Mouse (Mus musculus) forebrain, embryonic 11.5 days (tissue): ENCODE results near the gene Pacs1. TPM values are rescaled to one million over a fixed set of nuclear protein-coding genes. Genes with fewer than 3 reads are reported as not detected.

Experiments used
- ATAC-seq: fragments of 200-750 bp; cut with Nextera tagmentation; replicated peaks from 2 replicates; pipeline ENCODE4 v1.8.0; 2017; ENCODE audit warnings: moderate TSS enrichment; ENCODE audit not compliant: low FRiP score
- DNase-seq: peaks from one replicate; pipeline ENCODE4 v3.0.0-alpha.2; 2017; ENCODE audit warnings: low spot score
- H3K27ac ChIP-seq: fragments of 300-500 bp; sonication (generic); 2 replicates; pipeline ENCODE4 v1.5.1; 2014; ENCODE audit warnings: low read depth, low read length
- H3K27me3 ChIP-seq: fragments of 300-500 bp; sonication (generic); 2 replicates; pipeline ENCODE4 v1.6.1; 2014; ENCODE audit warnings: mild to moderate bottlenecking, low read length, mixed read lengths; ENCODE audit not compliant: control insufficient read depth, insufficient read depth
- H3K36me3 ChIP-seq: fragments of 300-500 bp; sonication (generic); 2 replicates; pipeline ENCODE4 v1.6.1; 2014; ENCODE audit warnings: mild to moderate bottlenecking, low read length, moderate library complexity, mixed read lengths; ENCODE audit not compliant: control insufficient read depth, insufficient read depth
- H3K4me1 ChIP-seq: fragments of 300-500 bp; sonication (generic); replicated peaks from 2 replicates; pipeline ENCODE4 v1.6.1; 2014; ENCODE audit warnings: low read length, mixed read lengths; ENCODE audit not compliant: control insufficient read depth, insufficient read depth
- H3K4me2 ChIP-seq: fragments of 300-500 bp; sonication (generic); 2 replicates; pipeline ENCODE4 v1.6.1; 2014; ENCODE audit warnings: low read depth, mild to moderate bottlenecking, low read length, moderate library complexity, mixed read lengths; ENCODE audit not compliant: severe bottlenecking
- H3K4me3 ChIP-seq: fragments of 300-500 bp; sonication (generic); 2 replicates; pipeline ENCODE4 v1.5.1; 2014; ENCODE audit warnings: low read depth, low read length
- H3K9ac ChIP-seq: fragments of 300-500 bp; sonication (generic); 2 replicates; pipeline ENCODE4 v1.6.1; 2014; ENCODE audit warnings: low read length
- H3K9me3 ChIP-seq: fragments of 300-500 bp; sonication (generic); 2 replicates; pipeline ENCODE4 v1.6.1; 2016; ENCODE audit warnings: low read length, mixed read lengths; ENCODE audit not compliant: control insufficient read depth
- WGBS: fragments of 180-500 bp; shearing (Covaris S2); extraction: QIAGEN DNeasy Blood & Tissue Kit; methylation state at CpG from one replicate; pipeline ENCODE4 v1.1.7; 2014; 5-methylcytosine and 5-hydroxymethylcytosine counted together
- polyA plus RNA-seq: library from polyadenylated mRNA; unstranded; fragments of >200 nt; fragmentation: Nextera tagmentation; extraction: Ambion mirVana; gene quantifications from 2 replicates; pipeline ENCODE4 v1.2.1, GENCODE M21; 2014

Pacs1 gene
- polyA plus RNA-seq, 1 experiment from 2014 or later, result 32.2 TPM

DNA sequence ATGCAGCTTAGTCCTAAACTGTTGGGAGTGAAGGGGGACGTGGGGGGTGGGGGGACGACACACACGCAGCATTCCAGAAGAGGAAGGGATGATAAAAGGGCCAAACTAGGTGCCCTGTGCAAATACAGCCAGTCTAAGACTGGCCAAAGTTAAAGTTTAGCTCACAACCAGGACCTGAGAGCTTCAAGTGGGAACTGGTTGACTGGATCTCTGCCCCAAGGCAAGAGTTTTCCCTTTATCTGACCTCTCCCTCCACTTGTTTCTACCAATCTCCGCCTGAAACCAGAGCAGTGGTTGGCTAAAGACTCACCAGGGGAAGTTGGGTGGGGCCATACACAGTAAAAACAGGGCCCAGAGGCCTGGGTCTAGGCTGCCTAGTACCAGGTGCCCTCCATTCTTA is 164.2 kb downstream of the Pacs1 start:
- ATAC-seq, result no peak

GRCm38 (mm10) chr19:5108271-5108575 is 164.7 kb downstream of the Pacs1 start:
- DNase-seq (no peak), ATAC-seq (no peak)
- Histone ChIP-seq H3K27me3 (no peaks in the 10 kb centered on the region), H3K27ac (no peak overlapping the region), H3K4me2 (no peak overlapping the region), H3K36me3 (peaks cover 9% of the 10 kb centered on the region; the same call in 1 of the 2 replicates), H3K4me3 (no peak overlapping the region), H3K4me1 (peaks cover 9% of the 10 kb centered on the region), H3K9me3 (no peaks in the 10 kb centered on the region), H3K9ac (no peak overlapping the region; the same call in 1 of the 2 replicates)
- 30% methylated on average over 5 of the region's 5 CpGs for WGBS

More for the DNA sequence above, 164.2 kb downstream of the Pacs1 start:
- 59% methylated on average over 4 of the region's 4 CpGs for WGBS
- H3K36me3 ChIP-seq, result peaks cover 8% of the 10 kb centered on the region; the same call in 1 of the 2 replicates
- H3K9ac ChIP-seq, result no peak overlapping the region
- no peak overlapping the region for H3K4me2 ChIP-seq
- H3K27me3 ChIP-seq, result no peaks in the 10 kb centered on the region
- H3K4me3 ChIP-seq, result no peak overlapping the region
- no peak for DNase-seq
- peaks cover 9% of the 10 kb centered on the region for H3K4me1 ChIP-seq
- H3K9me3 ChIP-seq, result no peaks in the 10 kb centered on the region
- no peak overlapping the region for H3K27ac ChIP-seq

DNA sequence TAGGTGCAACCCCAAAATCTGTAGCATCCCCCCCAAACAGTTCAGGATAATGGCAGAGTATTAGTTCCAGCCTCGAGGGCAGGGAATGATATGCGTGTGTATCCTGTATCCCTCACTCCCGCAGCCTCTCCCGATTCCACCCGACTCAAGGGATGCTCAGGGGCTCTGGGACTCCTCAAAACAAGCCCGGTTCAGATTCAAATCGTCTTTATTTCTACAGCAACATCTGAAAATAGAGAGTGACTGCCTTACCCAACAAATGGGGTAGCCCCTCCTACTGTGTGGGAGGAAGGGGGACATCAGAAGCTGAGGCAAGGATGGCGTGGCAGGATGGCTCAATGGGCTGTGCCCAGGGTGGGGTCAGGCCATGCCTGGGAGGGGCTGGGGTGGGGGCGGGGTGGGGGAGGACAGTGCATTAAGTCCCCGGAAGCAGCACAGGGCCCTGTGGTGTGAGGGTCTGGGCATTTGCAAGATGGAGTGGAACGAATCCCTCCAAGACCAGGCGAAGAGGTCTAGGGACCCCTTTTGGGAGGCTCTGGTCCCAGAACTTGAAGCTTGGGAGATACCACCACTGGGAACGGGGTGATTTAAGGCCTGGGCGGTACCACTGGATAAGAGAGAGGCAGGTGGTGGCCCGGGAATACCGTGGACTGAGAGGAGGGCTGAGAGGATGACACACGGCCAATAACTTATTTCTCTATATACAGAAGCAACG is 165.2 kb downstream of the Pacs1 start:
- H3K27me3 ChIP-seq, result no peaks in the 10 kb centered on the region
- no peak overlapping the region for H3K4me3 ChIP-seq
- H3K9ac ChIP-seq, result no peak overlapping the region; the same call in 1 of the 2 replicates
- no peak for ATAC-seq
- 79% methylated on average over 18 of the region's 18 CpGs for WGBS
- peak overlapping the region; percentile 24; the same call in 1 of the 2 replicates for H3K4me2 ChIP-seq
- H3K9me3 ChIP-seq, result no peaks in the 10 kb centered on the region
- no peak overlapping the region for H3K27ac ChIP-seq
- peaks cover 9% of the 10 kb centered on the region for H3K4me1 ChIP-seq
- peaks cover 11% of the 10 kb centered on the region; the same call in 1 of the 2 replicates for H3K36me3 ChIP-seq
- no peak for DNase-seq

DNA sequence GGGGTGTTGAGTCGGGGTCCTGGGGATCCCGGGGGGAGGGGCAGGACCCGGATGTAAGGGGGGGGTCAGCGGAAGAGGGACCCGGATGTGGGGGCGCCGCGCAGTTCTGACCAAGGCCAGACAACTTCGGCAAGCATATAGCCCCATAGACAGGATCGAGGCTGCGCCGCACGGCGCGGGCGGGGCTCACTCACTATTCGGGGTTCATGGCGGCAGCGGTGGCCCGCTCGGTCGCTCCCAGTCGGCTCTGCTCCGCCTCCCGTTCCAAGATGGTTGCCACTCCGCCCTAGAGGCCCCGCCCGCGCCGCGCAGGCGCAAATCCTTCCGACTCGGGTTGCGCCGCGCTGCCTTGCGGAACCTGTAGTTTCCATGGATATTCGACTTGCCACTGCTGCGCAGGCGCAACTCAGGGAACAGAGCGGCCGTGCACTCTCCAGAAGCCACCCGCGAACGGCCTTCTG is 166.2 kb downstream of the Pacs1 start, which contains the start of gene Rab1b:
TSS of gene Rab1b (minus strand) at position 342 of the 461 bp plus-strand sequence.
- peak within 1 kb of the TSS; percentile 87 for H3K27ac ChIP-seq
- under 1% methylated on average over 46 of the region's 46 CpGs for WGBS
- peak within 1 kb of the TSS; percentile 72 for H3K4me2 ChIP-seq
- H3K27me3 ChIP-seq, result no peaks in the 10 kb centered on the region
- H3K9me3 ChIP-seq, result no peaks in the 10 kb centered on the region
- peak within 1 kb of the TSS; percentile 91 for H3K9ac ChIP-seq
- H3K36me3 ChIP-seq, result peaks cover 12% of the 10 kb centered on the region; the same call in 1 of the 2 replicates
- DNase-seq (peak; percentile 99), ATAC-seq (peak; percentile 96)
- peaks cover 9% of the 10 kb centered on the region for H3K4me1 ChIP-seq
- peak within 1 kb of the TSS; percentile 63 for H3K4me3 ChIP-seq

DNA sequence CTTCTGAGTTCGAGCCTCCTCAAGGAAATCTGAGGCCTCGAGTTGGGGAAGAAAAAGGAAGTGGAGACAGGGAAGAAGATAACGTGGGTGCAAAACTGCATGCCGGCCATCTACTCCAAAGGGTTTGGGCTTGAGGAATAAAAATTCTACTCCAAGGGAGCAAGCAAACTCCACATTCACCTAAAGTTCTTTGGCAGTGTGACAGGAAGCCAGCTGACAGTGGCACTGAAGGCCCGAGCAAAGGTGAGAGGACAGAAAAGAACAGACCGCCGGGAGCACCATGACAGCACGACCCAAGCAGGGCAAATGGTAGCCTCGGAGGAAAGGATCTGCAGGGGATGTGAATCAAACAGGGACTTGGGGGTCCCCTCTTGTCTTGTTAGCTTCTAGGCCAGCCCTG is 166.8 kb downstream of the Pacs1 start:
- no peak for DNase-seq
- 29% methylated on average over 9 of the region's 9 CpGs for WGBS
- Histone ChIP-seq H3K9me3 (no peaks in the 10 kb centered on the region), H3K36me3 (peaks cover 9% of the 10 kb centered on the region; the same call in 1 of the 2 replicates), H3K4me2 (peak overlapping the region; percentile 72), H3K9ac (peak overlapping the region; percentile 91), H3K27me3 (no peaks in the 10 kb centered on the region), H3K4me1 (peaks cover 9% of the 10 kb centered on the region), H3K27ac (0 out of 2 replicates have a peak overlapping the region, but pooled peaks have one; percentile 87), H3K4me3 (peak overlapping the region; percentile 63)
- no peak; the same call in 1 of the 2 replicates for ATAC-seq

DNA sequence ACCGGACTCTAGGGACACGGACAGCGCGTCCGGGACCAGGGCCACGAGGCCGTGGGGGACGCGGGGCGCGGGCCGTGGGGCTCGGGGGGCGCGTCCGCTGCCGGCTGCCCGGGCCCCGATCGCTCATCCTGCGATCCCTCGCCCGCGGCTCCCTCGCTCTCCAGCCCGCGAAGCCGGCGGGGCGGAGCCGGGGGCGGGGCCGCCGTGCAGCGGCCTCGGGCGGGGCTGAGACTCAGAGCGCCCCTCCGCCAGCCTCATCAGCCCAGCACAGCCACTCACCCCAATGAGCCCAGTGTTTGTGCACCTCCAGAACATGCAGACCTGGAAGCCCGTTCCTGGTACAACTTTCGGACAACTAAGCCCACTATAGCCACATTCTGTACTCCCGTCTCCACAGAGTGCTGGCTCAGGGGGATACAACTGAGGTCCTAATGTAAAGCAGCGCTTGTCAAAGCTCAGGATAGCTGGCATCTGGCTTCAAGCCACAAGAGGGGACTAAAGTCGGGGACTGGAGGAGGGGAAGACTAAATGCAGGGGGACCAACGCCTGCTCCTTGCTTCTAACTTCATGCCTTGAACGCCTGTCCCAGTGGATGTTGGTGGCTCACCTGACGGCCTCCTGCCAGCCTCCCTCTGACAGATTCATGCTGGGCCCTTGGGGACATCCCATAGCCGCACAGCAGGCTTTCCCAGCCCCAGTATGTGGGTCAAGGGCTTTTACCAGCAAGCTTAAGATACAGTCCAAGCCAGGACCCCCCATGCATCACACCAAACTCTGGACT is 174.4 kb downstream of the Pacs1 start, which contains the start of gene Cnih2:
TSS of gene Cnih2 (minus strand) at position 159 of the 781 bp plus-strand sequence.
- Histone ChIP-seq H3K4me1 (peaks cover 21% of the 10 kb centered on the region), H3K9me3 (no peaks in the 10 kb centered on the region), H3K27me3 (no peaks in the 10 kb centered on the region), H3K36me3 (peaks cover 14% of the 10 kb centered on the region; the same call in 1 of the 2 replicates), H3K9ac (peak within 1 kb of the TSS; percentile 88), H3K4me3 (peak within 1 kb of the TSS; percentile 57), H3K27ac (peak within 1 kb of the TSS; percentile 19), H3K4me2 (peak within 1 kb of the TSS; percentile 97)
- ATAC-seq (peak; percentile 71), DNase-seq (peak; percentile 90)
- 8% methylated on average over 14 of the region's 48 CpGs for WGBS

GRCm38 (mm10) chr19:5097521-5098362 is 175.2 kb downstream of the Pacs1 start:
- H3K4me2 ChIP-seq, result peak overlapping the region; percentile 97
- H3K4me3 ChIP-seq, result peak overlapping the region; percentile 57
- peak overlapping the region; percentile 88 for H3K9ac ChIP-seq
- WGBS, result 3% methylated on average over 24 of the region's 31 CpGs
- DNase-seq (no peak), ATAC-seq (no peak; the same call in 1 of the 2 replicates)
- H3K9me3 ChIP-seq, result no peaks in the 10 kb centered on the region
- H3K27me3 ChIP-seq, result no peaks in the 10 kb centered on the region
- H3K27ac ChIP-seq, result peak overlapping the region; percentile 19; the same call in 1 of the 2 replicates
- H3K36me3 ChIP-seq, result peaks cover 11% of the 10 kb centered on the region; the same call in 1 of the 2 replicates
- peaks cover 21% of the 10 kb centered on the region for H3K4me1 ChIP-seq
